ENCODE assay signal across 8 mouse cellular contexts in genomic region chr2:134787336-134788095, GRCm38 (mm10). TPM values are rescaled to one million over a fixed set of nuclear protein-coding genes. Genes with fewer than 3 reads are reported as not detected.
DNase-seq lines count a peak whose midpoint lies in the region; ATAC-seq and TF ChIP-seq lines count a peak whose summit lies in the region.

No protein-coding gene starts in this region.

- H3K36me3 ChIP-seq in lung, postnatal 0 days (ENCODE audit: insufficient read depth, low read length): no peaks in the 10 kb centered on the region
- H3K36me3 ChIP-seq in liver, embryonic 12.5 days: no peaks in the 10 kb centered on the region
- H3K36me3 ChIP-seq in stomach, embryonic 16.5 days (ENCODE audit: control insufficient read depth, insufficient read depth, low read length): no peaks in the 10 kb centered on the region

- H3K4me3 ChIP-seq in lung, postnatal 0 days (ENCODE audit: low read depth, low read length): peak overlapping the region; percentile 64; the same call in 1 of the 2 replicates
- H3K4me3 ChIP-seq in liver, embryonic 12.5 days: no peak overlapping the region
- peak overlapping the region; percentile 84 for H3K4me3 ChIP-seq in stomach, embryonic 16.5 days (replicated peaks; ENCODE audit: low read length)

- H3K4me1 ChIP-seq in lung, postnatal 0 days (ENCODE audit: insufficient read depth, low read depth, low read length): no peaks in the 10 kb centered on the region
- H3K4me1 ChIP-seq in liver, embryonic 12.5 days: no peaks in the 10 kb centered on the region
- H3K4me1 ChIP-seq in stomach, embryonic 16.5 days (ENCODE audit: control insufficient read depth, insufficient read depth, low read length): peaks cover 9% of the 10 kb centered on the region; the same call in 1 of the 2 replicates

- TF ChIP-seq EP300 in lung, postnatal 0 days (IDR thresholded peaks at IDR 0.05): no peak

- peak; percentile 34 for DNase-seq in adrenal gland, adult 2 months
- no peak for DNase-seq in adrenal gland, postnatal 4 days (ENCODE audit: low spot score in 2 of 2)
- DNase-seq in lung, postnatal 0 days (ENCODE audit: low spot score): no peak
- no peak for DNase-seq in lung, postnatal 14 days
- no peak for DNase-seq in ovary, postnatal 10 days (ENCODE audit: low spot score)
- DNase-seq in frontal cortex, postnatal 10 days (ENCODE audit: low spot score in 2 of 2): no peak

- H3K27me3 ChIP-seq in lung, postnatal 0 days (replicated peaks; ENCODE audit: insufficient read depth, low read length): no peaks in the 10 kb centered on the region
- peaks cover 34% of the 10 kb centered on the region for H3K27me3 ChIP-seq in liver, embryonic 12.5 days (replicated peaks)
- no peaks in the 10 kb centered on the region for H3K27me3 ChIP-seq in stomach, embryonic 16.5 days (ENCODE audit: control insufficient read depth, insufficient read depth, low read length)

- no peak overlapping the region for H3K27ac ChIP-seq in lung, postnatal 0 days (ENCODE audit: low read length)
- H3K27ac ChIP-seq in liver, embryonic 12.5 days: no peak overlapping the region
- no peak overlapping the region for H3K27ac ChIP-seq in stomach, embryonic 16.5 days (ENCODE audit: low read length)

- no peak for TF ChIP-seq CTCF in lung, postnatal 0 days (IDR thresholded peaks at IDR 0.05)

- ATAC-seq in lung, postnatal 0 days: no peak
- ATAC-seq in liver, embryonic 12.5 days: no peak
- no peak for ATAC-seq in stomach, embryonic 16.5 days (ENCODE audit: insufficient read depth, low FRiP score)

- H3K9ac ChIP-seq in lung, postnatal 0 days (replicated peaks; ENCODE audit: low read depth): no peak overlapping the region
- no peak overlapping the region for H3K9ac ChIP-seq in liver, embryonic 12.5 days
- peak overlapping the region; percentile 90; the same call in 1 of the 2 replicates for H3K9ac ChIP-seq in stomach, embryonic 16.5 days (ENCODE audit: low read length)

- no peaks in the 10 kb centered on the region for H3K9me3 ChIP-seq in lung, postnatal 0 days (ENCODE audit: low read length)
- no peaks in the 10 kb centered on the region for H3K9me3 ChIP-seq in liver, embryonic 12.5 days (replicated peaks)
- H3K9me3 ChIP-seq in stomach, embryonic 16.5 days (replicated peaks; ENCODE audit: control insufficient read depth, low read length): no peaks in the 10 kb centered on the region

- 44% methylated on average over 12 of the region's 12 CpGs for WGBS in lung, postnatal 0 days
- 53% methylated on average over 12 of the region's 12 CpGs for WGBS in liver, embryonic 12.5 days (ENCODE audit: insufficient replicate concordance)
- 53% methylated on average over 12 of the region's 12 CpGs for WGBS in stomach, embryonic 16.5 days

- peak overlapping the region; percentile 79 for H3K4me2 ChIP-seq in lung, postnatal 0 days (replicated peaks; ENCODE audit: low read depth, low read length)
- H3K4me2 ChIP-seq in liver, embryonic 12.5 days: peak overlapping the region; percentile 71
- H3K4me2 ChIP-seq in stomach, embryonic 16.5 days (ENCODE audit: low read depth, low read length): peak overlapping the region; percentile 83

RNA-seq across cellular contexts. Expression of gene Plcb1, which starts 1.6 kb away (rescaled TPM):
- total RNA-seq in adrenal gland, adult 2 months (2021): 10 to 100 TPM; 69.9 to 80.4 TPM
- 24.7 and 39.3 TPM in 2 replicates for polyA plus RNA-seq in adrenal gland, adult 2 months (2012; rRNA removed)
- total RNA-seq in adrenal gland, postnatal 4 days (2021): 10 to 100 TPM; 59.9 to 62.6 TPM
- 8.7 and 12.3 TPM in 2 replicates for polyA plus RNA-seq in lung, postnatal 0 days (2015; fragmentation: Nextera tagmentation; extraction: Ambion mirVana)
- 4.4 and 4.9 TPM in 2 replicates for polyA plus RNA-seq in liver, embryonic 12.5 days (2016; fragmentation: Nextera tagmentation; extraction: Ambion mirVana)
- polyA plus RNA-seq in stomach, embryonic 16.5 days (2015; fragmentation: Nextera tagmentation; extraction: Ambion mirVana): 9.2 and 11.9 TPM in 2 replicates
